Mouse (Mus musculus): ENCODE measurements at regions not wholly inside any gene's neighbourhood (a gene's known extent, or its start where the extent isn't known, plus 50 kb on each side); places are given as distances from the start of the nearest gene placed in this dataset.

DNA sequence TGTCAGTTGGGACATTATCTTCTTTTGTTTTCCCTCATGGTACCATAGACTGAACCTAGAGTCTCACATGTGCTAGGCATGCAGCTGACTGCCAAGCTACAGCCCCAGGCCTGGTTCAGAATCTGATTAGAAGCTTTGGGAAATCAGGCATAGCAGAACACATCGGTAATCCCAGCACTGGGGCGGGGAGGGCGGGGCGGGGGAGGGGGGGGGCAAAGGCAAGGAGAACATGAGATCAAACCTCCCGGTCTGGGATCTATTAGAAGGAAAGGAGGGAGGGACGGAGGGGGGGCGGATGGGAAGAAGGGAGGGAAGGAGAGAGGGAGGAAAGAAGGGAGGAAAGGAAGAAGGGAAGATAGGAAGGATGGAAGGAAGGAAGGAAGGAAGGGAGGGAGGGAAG is 617.5 kb downstream of the Epha4 start:
- DNase-seq (ENCODE audit: low spot score in 2 of 2) = peak in 1 of 2 experiments; percentile 1

GRCm38 (mm10) chr1:76911472-76911871 is 603.4 kb downstream of the Epha4 start:
- DNase-seq (ENCODE audit: low spot score in 2 of 2) = no peak

DNA sequence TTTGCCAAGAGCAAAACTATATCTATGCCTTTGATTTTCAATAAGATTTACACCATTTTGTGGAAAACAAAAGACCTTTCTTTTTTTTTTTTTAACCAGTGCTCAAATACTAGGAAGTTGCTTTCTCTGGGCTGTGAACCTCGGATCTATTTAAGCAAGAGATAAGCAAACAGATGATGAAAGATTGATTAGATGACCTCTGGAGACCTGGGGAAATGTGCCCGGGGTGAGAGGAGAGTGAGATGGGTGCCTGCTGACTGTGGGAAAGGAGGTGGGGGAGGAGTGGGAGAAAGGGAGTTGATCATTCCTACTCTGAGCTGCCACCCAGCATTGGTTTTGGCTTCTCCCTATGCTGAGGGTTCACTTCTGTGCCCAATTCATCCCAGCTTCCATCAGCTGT is 595.3 kb downstream of the Epha4 start:
- no peak for DNase-seq (ENCODE audit: low spot score in 2 of 2)

GRCm38 (mm10) chr1:76920634-76921033 is 594.3 kb downstream of the Epha4 start:
- DNase-seq (ENCODE audit: low spot score in 2 of 2) = no peak

- DNase-seq (ENCODE audit: low spot score in 2 of 2) = no peak
These were observed 587.8 kb downstream of the Epha4 start for GRCm38 (mm10) chr1:76927041-76927440.

GRCm38 (mm10) chr1:76928035-76928434 is 586.9 kb downstream of the Epha4 start:
- no peak for DNase-seq (ENCODE audit: low spot score in 2 of 2)

DNA sequence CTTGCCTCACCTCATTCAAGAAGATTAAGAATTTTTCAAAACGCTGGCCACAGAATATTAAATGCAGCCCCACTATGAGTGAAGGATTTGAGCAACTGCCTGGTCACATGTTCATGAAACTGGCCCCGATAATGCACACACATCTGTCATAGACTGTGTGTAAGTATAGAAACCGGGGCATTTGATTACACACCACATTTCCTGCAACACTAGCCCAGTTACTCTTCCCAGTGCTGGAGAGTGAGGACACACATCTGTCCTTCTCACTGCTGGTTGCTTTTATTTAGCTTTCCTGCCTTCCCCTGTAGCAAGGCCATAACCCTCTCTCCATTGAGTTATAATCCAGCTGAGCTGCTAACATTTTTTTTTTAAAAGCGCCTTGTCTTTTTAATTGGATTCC is 581.4 kb downstream of the Epha4 start:
- no peak for DNase-seq (ENCODE audit: low spot score in 2 of 2)

- peak in 1 of 2 experiments; percentile 6 for DNase-seq (ENCODE audit: low spot score in 2 of 2)
These were observed 572.2 kb downstream of the Epha4 start for GRCm38 (mm10) chr1:76942730-76943129.

- DNase-seq (ENCODE audit: low spot score in 2 of 2) = no peak
These were observed 570.8 kb downstream of the Epha4 start for GRCm38 (mm10) chr1:76944046-76944445.

DNA sequence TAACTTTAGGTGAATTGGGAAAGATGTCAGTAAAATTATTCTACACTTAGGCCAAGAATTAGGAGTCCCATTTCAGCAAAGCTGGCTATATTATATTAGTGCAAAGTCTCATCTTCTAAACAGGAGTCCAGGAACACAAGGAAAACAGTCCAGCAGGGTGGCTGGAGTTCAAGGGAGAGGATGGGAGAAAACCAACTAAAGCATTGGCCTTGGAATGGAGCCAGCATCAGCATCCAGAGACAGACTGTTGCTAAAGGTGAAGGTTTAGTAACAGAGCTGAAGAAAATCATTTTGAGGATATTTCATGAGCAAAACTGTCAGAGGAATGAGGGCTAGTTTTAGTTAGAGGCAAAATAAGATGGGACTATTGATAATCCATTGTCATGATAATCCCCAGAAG is 559.9 kb downstream of the Epha4 start:
- DNase-seq (ENCODE audit: low spot score in 2 of 2) = no peak

GRCm38 (mm10) chr1:76957411-76957810 is 557.5 kb downstream of the Epha4 start:
- no peak for DNase-seq (ENCODE audit: low spot score in 2 of 2)

DNA sequence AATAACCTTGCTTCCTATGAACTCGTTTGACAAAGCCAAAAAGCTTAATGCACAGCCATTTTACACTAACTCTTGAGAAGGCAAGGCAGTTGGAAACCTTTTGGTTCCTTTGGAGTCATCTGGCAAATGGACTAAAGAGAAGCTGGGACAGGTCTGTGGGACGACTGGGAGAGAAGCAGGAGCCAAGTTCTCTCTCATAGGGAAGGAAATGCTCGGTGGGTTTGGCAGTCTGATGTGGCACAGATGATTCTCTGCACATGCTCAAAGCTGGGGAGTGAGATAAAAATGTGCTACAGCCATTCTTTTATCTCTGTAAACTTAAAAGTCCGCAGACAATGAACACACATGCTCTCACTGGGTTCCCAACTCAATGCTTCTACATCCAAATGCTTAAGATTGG is 556.2 kb downstream of the Epha4 start:
- no peak for DNase-seq (ENCODE audit: low spot score in 2 of 2)

DNA sequence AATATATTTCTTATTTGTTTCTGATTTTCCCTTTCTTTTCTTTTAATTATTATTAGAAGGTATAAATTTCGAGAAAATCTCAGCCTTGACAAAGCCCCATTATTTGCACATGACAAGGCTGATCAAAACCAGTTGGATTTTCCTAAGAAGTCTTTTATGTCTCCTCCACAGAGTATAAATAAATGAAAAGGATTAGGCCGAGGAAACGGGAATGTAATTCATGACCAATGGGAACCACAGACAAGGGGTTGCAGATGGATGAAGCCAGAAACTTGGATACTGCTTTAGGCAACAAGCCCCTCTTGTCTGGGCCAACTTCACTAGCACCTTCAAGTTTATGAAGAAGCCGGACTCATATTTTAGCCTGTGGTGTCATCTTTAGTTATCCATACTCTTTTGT is 542.4 kb downstream of the Epha4 start:
- no peak for DNase-seq (ENCODE audit: low spot score in 2 of 2)

- no peak for DNase-seq (ENCODE audit: low spot score in 2 of 2)
These were observed 539.6 kb downstream of the Epha4 start for GRCm38 (mm10) chr1:76975077-76975945.

- no peak for DNase-seq (ENCODE audit: low spot score in 2 of 2)
These were observed 534.3 kb downstream of the Epha4 start for GRCm38 (mm10) chr1:76980498-76981152.

DNA sequence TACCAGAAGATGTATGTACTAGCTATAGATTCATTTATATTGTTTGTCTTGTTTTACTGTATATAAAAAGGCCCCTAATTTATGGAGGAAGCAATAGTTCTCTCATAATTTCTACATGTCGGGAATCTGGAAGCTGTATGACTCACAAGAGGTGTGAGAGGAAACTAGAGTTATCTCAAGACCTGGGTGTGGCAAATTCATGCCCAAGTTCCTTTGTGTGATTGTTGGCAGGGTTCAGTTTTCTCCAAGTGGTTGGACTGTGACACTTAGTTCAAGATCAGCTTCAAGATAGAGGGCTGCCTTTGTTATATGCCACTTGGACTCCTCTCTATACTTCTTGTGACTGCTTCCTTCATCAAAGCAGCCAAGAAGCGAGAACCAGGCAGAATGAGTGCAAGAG is 521.1 kb downstream of the Epha4 start:
- DNase-seq (ENCODE audit: low spot score in 2 of 2) = no peak

DNA sequence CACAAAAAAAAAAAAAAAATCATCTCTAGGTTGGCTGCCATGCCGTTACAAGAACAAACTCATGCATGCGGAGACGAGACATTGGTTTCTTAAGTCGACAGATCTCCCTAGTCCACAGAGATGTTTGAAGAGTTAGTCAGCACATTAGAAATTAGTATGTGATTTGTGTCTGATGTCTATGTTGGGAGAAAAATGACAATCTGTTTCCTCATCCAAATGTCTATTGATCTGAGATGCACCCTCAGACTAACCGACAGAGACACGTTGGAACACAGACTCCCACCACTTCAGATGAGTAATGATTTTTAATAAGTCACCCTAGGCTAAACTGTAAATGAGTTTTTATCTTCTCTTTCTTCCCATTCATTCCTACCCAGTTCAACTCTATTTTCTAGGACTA is 506.9 kb downstream of the Epha4 start:
- DNase-seq (ENCODE audit: low spot score in 2 of 2) = no peak

GRCm38 (mm10) chr1:77010608-77011214 is 504.2 kb downstream of the Epha4 start:
- DNase-seq (ENCODE audit: low spot score in 2 of 2) = no peak

GRCm38 (mm10) chr1:77027656-77028055 is 487.2 kb downstream of the Epha4 start:
- DNase-seq (ENCODE audit: low spot score in 2 of 2) = no peak

DNA sequence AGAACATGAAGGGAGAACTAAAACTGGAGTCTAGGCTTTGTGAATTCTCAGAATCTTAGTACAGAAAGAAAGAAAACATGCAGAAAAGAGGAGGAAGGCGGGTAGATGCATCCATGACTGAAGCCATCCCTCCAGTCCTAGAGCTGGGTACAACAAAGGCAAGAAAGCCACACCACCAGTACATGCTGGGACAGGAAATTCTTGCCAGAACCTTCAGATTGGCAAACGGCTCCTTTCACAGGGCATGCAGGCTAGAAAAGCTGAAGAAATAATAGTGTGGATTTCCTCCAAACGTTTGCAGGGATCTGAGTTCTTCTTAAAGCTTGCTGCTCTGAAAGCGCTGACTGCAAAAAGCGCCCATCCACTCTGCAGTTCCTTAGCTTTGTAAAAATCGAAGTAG is 486.7 kb downstream of the Epha4 start:
- DNase-seq (ENCODE audit: low spot score in 2 of 2) = no peak

DNA sequence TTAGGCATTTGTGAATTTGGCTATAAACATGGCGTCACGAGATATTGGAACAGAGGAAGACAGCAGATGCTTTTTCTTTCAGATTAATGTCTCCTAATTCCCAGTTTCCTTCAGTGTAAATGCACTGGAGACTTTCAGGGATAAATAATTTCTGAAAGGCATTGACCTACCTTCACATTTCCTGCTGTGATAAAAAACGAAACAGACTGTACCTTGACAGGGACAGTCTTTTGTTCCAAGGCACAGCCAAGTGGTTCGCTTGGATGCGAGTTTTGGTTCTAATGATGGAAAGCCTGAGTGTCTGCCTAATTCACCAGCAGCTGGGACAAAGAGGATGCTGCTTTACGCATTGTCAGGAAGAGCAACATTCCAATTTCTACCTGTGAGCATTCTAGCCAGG is 485.8 kb downstream of the Epha4 start:
- DNase-seq (ENCODE audit: low spot score in 2 of 2) = no peak

GRCm38 (mm10) chr1:77043749-77044564 is 470.9 kb downstream of the Epha4 start:
- DNase-seq (ENCODE audit: low spot score in 2 of 2) = peak in 1 of 2 experiments; percentile 62

Measured in cerebellum, postnatal 4 days (tissue).